In genomic region chr2:50066968-50067315, GRCm38 (mm10) we compare ENCODE assay signal across 9 mouse cellular contexts. TPM values are rescaled to one million over a fixed set of nuclear protein-coding genes. Genes with fewer than 3 reads are reported as not detected.
DNase-seq lines count a peak whose midpoint lies in the region; ATAC-seq and TF ChIP-seq lines count a peak whose summit lies in the region.
"Had no signal": no experiment of that assay in that cellular context is flagged by ENCODE, and none has a peak within 500 bp of the region (broad histone marks: within the 10 kb centered on the region; RNA-seq: fewer than 3 reads in every experiment).

No protein-coding gene starts in this region.

- WGBS in heart, embryonic 13.5 days: under 1% methylated on average over 9 of the region's 9 CpGs
- WGBS in forebrain, postnatal 0 days: 3% methylated on average over 9 of the region's 9 CpGs
- WGBS in liver, embryonic 16.5 days (ENCODE audit: insufficient replicate concordance): 3% methylated on average over 9 of the region's 9 CpGs

- H3K4me3 ChIP-seq in heart, embryonic 13.5 days: peak overlapping the region; percentile 83
- H3K4me3 ChIP-seq in E14TG2a.4 (replicated peaks; ENCODE audit: low read length): peak overlapping the region; percentile 92
- peak overlapping the region; percentile 69 for H3K4me3 ChIP-seq in forebrain, postnatal 0 days (ENCODE audit: low read depth, low read length)
- H3K4me3 ChIP-seq in liver, embryonic 16.5 days (ENCODE audit: low read depth, low read length): peak overlapping the region; percentile 58

- H3K4me2 ChIP-seq in heart, embryonic 13.5 days: peak overlapping the region; percentile 93
- H3K4me2 ChIP-seq in forebrain, postnatal 0 days (ENCODE audit: low read depth): peak overlapping the region; percentile 90
- peak overlapping the region; percentile 61 for H3K4me2 ChIP-seq in liver, embryonic 16.5 days (ENCODE audit: low read depth, low read length)

- H3K27me3 ChIP-seq in heart, embryonic 13.5 days (replicated peaks): peaks cover 10% of the 10 kb centered on the region; the same call in 1 of the 2 replicates
- peaks cover 38% of the 10 kb centered on the region for H3K27me3 ChIP-seq in E14TG2a.4 (ENCODE audit: insufficient read depth, low read length)
- H3K27me3 ChIP-seq in forebrain, postnatal 0 days (ENCODE audit: insufficient read depth, low read length): no peaks in the 10 kb centered on the region
- H3K27me3 ChIP-seq in liver, embryonic 16.5 days (ENCODE audit: control insufficient read depth, insufficient read depth, low read depth, low read length): peaks cover 23% of the 10 kb centered on the region
- H3K27me3 ChIP-seq: CH12.LX had no signal

- no peak for DNase-seq in heart, postnatal 14 days
- DNase-seq in forebrain, postnatal 0 days: no peak
- no peak for DNase-seq in spleen, postnatal 36 days (ENCODE audit: low spot score in 2 of 2)
- DNase-seq in cerebellum, adult 18-20 months: no peak
- no peak for DNase-seq in frontal cortex, postnatal 36 days (ENCODE audit: low spot score in 2 of 2)

- H3K9ac ChIP-seq in heart, embryonic 13.5 days: peak overlapping the region; percentile 84
- H3K9ac ChIP-seq in forebrain, postnatal 0 days: peak overlapping the region; percentile 57
- H3K9ac ChIP-seq in liver, embryonic 16.5 days (ENCODE audit: low read depth, low read length): no peak overlapping the region

- TF ChIP-seq CTCF in E14TG2a.4 (conservative IDR thresholded peaks at IDR 0.05; ENCODE audit: low read length): no peak
- no peak for TF ChIP-seq CTCF in forebrain, postnatal 0 days (IDR thresholded peaks at IDR 0.05; ENCODE audit: low read depth)

- 0 out of 2 replicates have a peak overlapping the region, but pooled peaks have one; percentile 48 for H3K27ac ChIP-seq in heart, embryonic 13.5 days (replicated peaks)
- no peak overlapping the region for H3K27ac ChIP-seq in forebrain, postnatal 0 days (ENCODE audit: low read depth, low read length)
- H3K27ac ChIP-seq in liver, embryonic 16.5 days (ENCODE audit: low read length): no peak overlapping the region

- H3K36me3 ChIP-seq in heart, embryonic 13.5 days: no peaks in the 10 kb centered on the region
- no peaks in the 10 kb centered on the region for H3K36me3 ChIP-seq in E14TG2a.4 (ENCODE audit: insufficient read depth, low read length)
- no peaks in the 10 kb centered on the region for H3K36me3 ChIP-seq in forebrain, postnatal 0 days (ENCODE audit: insufficient read depth)
- H3K36me3 ChIP-seq in liver, embryonic 16.5 days (ENCODE audit: control insufficient read depth, insufficient read depth): no peaks in the 10 kb centered on the region

- intact Hi-C loops in heart, postnatal 14 days (cut with DNase I): no loop called here

- H3K4me1 ChIP-seq in heart, embryonic 13.5 days: peaks cover 38% of the 10 kb centered on the region
- peaks cover 12% of the 10 kb centered on the region for H3K4me1 ChIP-seq in E14TG2a.4 (replicated peaks; ENCODE audit: low read depth, low read length)
- no peaks in the 10 kb centered on the region; the same call in 1 of the 2 replicates for H3K4me1 ChIP-seq in forebrain, postnatal 0 days (ENCODE audit: insufficient read depth)
- H3K4me1 ChIP-seq in liver, embryonic 16.5 days (ENCODE audit: control insufficient read depth, low read depth, low read length): no peaks in the 10 kb centered on the region

- H3K9me3 ChIP-seq in heart, embryonic 13.5 days: no peaks in the 10 kb centered on the region
- H3K9me3 ChIP-seq in E14TG2a.4 (ENCODE audit: low read length): no peaks in the 10 kb centered on the region
- H3K9me3 ChIP-seq in forebrain, postnatal 0 days (ENCODE audit: low read length): no peaks in the 10 kb centered on the region
- no peaks in the 10 kb centered on the region for H3K9me3 ChIP-seq in liver, embryonic 16.5 days (replicated peaks; ENCODE audit: control insufficient read depth, low read length)

- ATAC-seq in heart, embryonic 13.5 days (ENCODE audit: extremely low read depth, insufficient number of reproducible peaks, low FRiP score, low TSS enrichment): no peak
- ATAC-seq in forebrain, postnatal 0 days: no peak
- ATAC-seq in liver, embryonic 16.5 days (ENCODE audit: low read depth): no peak

RNA-seq across cellular contexts. Expression of gene Lypd6, which starts 0.7 kb away (rescaled TPM):
- polyA plus RNA-seq in heart, embryonic 13.5 days (2015; fragmentation: Nextera tagmentation; extraction: Ambion mirVana): 3.5 and 4.9 TPM in 2 replicates
- total RNA-seq in heart, postnatal 14 days (2021): under 1 TPM; 0.17 to 0.22 TPM
- total RNA-seq in forebrain, postnatal 0 days (2014; rRNA removed): 12.2 and 19.2 TPM in 2 replicates
- 14.1 and 17.2 TPM in 2 replicates for polyA plus RNA-seq in forebrain, postnatal 0 days (2015; fragmentation: Nextera tagmentation; extraction: Ambion mirVana)
- 0.08 and 0.65 TPM in 2 replicates for polyA plus RNA-seq in liver, embryonic 16.5 days (2015; fragmentation: Nextera tagmentation; extraction: Ambion mirVana)
- total RNA-seq: CH12.LX had no signal
